32 mouse cellular contexts compared by ENCODE assay signal in the genomic region with DNA sequence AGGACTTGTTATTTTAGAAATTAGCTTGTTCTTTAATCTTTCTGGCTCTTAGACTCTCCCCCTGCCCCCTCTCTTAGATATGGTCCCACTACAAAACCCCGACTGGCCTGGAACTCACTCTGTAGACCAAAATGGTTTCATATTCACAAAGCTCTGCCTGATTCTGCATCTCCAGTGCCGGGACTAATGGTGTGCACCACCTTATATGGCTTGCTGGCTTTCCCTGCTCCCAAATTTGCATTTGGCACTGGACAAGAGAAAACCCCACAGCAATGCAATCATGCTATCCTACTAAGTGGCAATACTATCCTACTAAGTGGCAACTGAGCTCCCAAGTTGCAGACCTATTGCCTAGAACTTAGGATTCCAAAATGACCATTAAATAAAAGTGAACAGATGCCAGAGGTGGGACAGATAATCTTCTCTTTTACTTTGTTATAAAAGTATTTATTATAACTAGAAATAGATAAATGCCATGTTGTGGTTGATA.
"Had no signal": no experiment of that assay in that cellular context is flagged by ENCODE, and none has a peak within 500 bp of the region (broad histone marks: within the 10 kb centered on the region; RNA-seq: fewer than 3 reads in every experiment).

No protein-coding gene starts in this region.

- DNase-seq: left cerebral cortex, postnatal 4 days; liver; liver, embryonic 13.5 days; liver, postnatal 0 days; lung, adult 18-20 months; lung, adult 2 months; lung, embryonic 14.5 days; lung, postnatal 10 days; lung, postnatal 14 days; lung, postnatal 36 days; lung, postnatal 4 days; midbrain, embryonic 14.5 days had no signal

- H3K36me3 ChIP-seq: limb, embryonic 10.5 days; limb, embryonic 12.5 days; limb, embryonic 13.5 days; limb, embryonic 15.5 days; liver, embryonic 12.5 days; liver, embryonic 13.5 days; liver, embryonic 15.5 days; lung, embryonic 15.5 days; midbrain, embryonic 10.5 days; midbrain, embryonic 12.5 days; midbrain, embryonic 13.5 days; midbrain, embryonic 15.5 days; neural tube, embryonic 12.5 days had no signal

- H3K4me1 ChIP-seq: limb, embryonic 10.5 days; liver, embryonic 12.5 days; liver, embryonic 13.5 days; liver, embryonic 15.5 days; midbrain, embryonic 12.5 days; midbrain, embryonic 13.5 days; midbrain, embryonic 15.5 days; neural tube, embryonic 12.5 days had no signal

- H3K4me2 ChIP-seq: limb, embryonic 12.5 days; limb, embryonic 13.5 days; limb, embryonic 15.5 days; liver, embryonic 11.5 days; liver, embryonic 12.5 days; liver, embryonic 13.5 days; liver, embryonic 15.5 days; lung, embryonic 14.5 days; lung, embryonic 15.5 days; midbrain, embryonic 11.5 days; midbrain, embryonic 12.5 days; midbrain, embryonic 13.5 days; midbrain, embryonic 15.5 days; neural tube, embryonic 12.5 days had no signal

- H3K27ac ChIP-seq: limb, embryonic 10.5 days; limb, embryonic 12.5 days; limb, embryonic 13.5 days; limb, embryonic 15.5 days; liver, embryonic 12.5 days; liver, embryonic 13.5 days; liver, embryonic 14.5 days; liver, embryonic 15.5 days; lung, embryonic 15.5 days; macrophage; midbrain, embryonic 10.5 days; midbrain, embryonic 12.5 days; midbrain, embryonic 13.5 days; midbrain, embryonic 15.5 days; neural tube, embryonic 12.5 days had no signal

- H3K27me3 ChIP-seq: limb, embryonic 12.5 days; limb, embryonic 13.5 days; limb, embryonic 15.5 days; liver, embryonic 12.5 days; liver, embryonic 13.5 days; liver, embryonic 15.5 days; lung, embryonic 15.5 days; megakaryocyte, embryonic 14.5 days; midbrain, embryonic 12.5 days; midbrain, embryonic 13.5 days; midbrain, embryonic 15.5 days; neural tube, embryonic 12.5 days had no signal

- H3K9ac ChIP-seq: limb, embryonic 12.5 days; limb, embryonic 13.5 days; limb, embryonic 15.5 days; liver, embryonic 12.5 days; liver, embryonic 13.5 days; liver, embryonic 14.5 days; liver, embryonic 15.5 days; liver, postnatal 0 days; lung, embryonic 14.5 days; lung, embryonic 15.5 days; midbrain, embryonic 12.5 days; midbrain, embryonic 13.5 days; midbrain, embryonic 15.5 days; neural tube, embryonic 12.5 days had no signal

- H3K9me3 ChIP-seq: limb, embryonic 10.5 days; limb, embryonic 12.5 days; limb, embryonic 13.5 days; limb, embryonic 15.5 days; liver, embryonic 12.5 days; liver, embryonic 13.5 days; liver, embryonic 15.5 days; lung, embryonic 15.5 days; megakaryocyte, embryonic 14.5 days; midbrain, embryonic 10.5 days; midbrain, embryonic 12.5 days; midbrain, embryonic 13.5 days; midbrain, embryonic 15.5 days; neural tube, embryonic 12.5 days had no signal

- ATAC-seq: liver, embryonic 12.5 days; liver, postnatal 0 days; lung, postnatal 0 days; midbrain, embryonic 13.5 days; midbrain, embryonic 15.5 days; midbrain, embryonic 16.5 days had no signal

- H3K4me3 ChIP-seq: limb, embryonic 10.5 days; limb, embryonic 12.5 days; limb, embryonic 13.5 days; limb, embryonic 15.5 days; liver, embryonic 12.5 days; liver, embryonic 13.5 days; liver, embryonic 15.5 days; lung, embryonic 15.5 days; megakaryocyte, embryonic 14.5 days; midbrain, embryonic 10.5 days; midbrain, embryonic 12.5 days; midbrain, embryonic 13.5 days; midbrain, embryonic 15.5 days; myocyte; neural tube, embryonic 12.5 days had no signal
